Mouse (Mus musculus): ENCODE results near the gene Zic3.

Zic3 gene

DNA sequence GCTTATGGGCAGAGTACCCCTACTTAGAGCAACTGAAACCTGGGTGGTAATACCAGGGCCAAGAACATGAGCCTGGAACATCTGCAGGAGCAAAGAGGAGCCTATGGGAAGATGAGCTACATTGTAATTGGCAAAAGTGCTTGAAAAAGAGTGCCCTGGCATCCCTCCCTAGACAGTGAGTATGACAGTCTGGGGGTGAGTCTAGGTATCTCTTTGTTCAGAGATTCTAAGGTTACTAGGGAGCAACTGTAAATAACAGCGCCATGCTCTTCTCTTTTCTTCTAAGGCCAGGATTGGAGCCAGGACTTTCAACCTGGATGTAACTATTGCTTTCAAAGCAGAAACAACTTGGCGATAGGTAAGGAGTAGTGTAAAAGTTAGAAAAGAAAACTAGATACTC is at the start of gene Zic3:
Zic3 (plus strand) TSS at position 301 of the 400 bp plus-strand sequence.
- DNase-seq (ENCODE audit: low read depth, low spot score), result no peak

DNA sequence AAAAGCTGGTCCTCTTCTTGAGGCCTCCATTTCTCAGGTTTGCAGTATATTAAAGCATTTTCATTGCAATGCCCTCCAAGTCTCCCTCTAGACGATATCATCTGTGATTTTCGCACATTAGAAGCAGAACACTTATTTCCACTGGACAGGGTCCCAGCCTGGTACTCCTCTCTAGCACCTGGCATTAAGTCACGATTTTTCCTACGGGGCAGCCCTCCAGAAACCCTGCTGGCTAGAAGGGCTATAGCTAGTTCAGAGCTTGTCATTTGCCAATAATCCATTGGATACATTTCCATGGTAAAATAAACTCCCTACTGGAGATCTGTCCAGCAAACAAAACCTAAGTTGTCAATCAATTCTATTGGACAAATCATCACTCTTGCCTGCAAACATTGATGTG is 40.1 kb upstream of the Zic3 start:
- DNase-seq (ENCODE audit: low read depth, low spot score), result no peak

DNA sequence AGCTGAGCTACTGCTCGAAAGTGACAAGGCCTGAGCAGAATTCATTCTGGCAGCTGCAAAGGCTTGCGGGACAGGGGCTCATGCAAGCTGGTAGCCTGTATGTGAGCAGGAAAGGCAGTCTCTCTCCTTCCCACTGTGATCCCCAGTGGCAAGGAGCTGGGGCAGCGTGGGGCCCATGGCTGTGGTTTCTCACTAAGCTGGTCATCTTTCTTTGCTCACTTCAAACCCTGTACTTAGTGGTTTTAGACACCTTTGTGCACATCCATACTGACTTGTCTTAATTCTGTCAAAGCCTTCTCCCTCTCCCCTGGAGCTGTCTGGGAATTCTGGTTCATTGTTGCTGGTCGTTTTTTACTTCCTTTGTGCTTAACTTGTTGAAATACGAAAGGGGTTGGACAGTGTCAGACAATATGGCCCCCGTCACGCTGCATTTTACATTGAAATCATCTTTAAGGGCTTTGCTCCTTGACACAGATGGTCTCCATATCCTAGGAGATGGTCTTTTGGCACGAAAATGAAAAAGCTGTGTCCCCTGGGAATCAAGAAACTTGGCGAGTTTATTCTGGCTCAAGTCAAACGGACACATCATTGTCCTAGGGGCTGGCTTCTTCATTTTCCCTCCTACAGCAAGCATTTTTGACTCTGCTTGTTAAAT is 34.9 kb upstream of the Zic3 start:
- DNase-seq (ENCODE audit: low read depth, low spot score), result no peak

DNA sequence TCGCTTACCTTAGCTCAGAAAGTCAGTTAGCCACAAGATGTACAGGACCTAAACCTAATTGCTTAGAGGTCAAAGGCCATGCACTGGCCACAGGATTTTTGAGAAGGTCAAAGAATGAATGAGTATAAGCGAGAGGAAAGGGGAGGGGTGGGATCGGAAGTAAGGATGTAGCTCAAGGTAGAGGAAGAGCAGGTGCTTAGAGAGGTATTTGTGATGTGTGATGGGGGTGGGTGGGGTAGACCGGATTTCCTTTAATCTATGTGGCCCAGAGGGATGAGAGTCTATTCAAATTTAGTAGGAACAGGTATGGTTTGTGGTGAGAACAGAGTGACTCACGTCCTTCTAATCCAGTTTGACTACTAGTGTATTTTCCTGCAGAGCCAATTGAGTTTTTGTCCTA is 9.1 kb upstream of the Zic3 start:
- no peak for DNase-seq (ENCODE audit: low read depth, low spot score)

DNA sequence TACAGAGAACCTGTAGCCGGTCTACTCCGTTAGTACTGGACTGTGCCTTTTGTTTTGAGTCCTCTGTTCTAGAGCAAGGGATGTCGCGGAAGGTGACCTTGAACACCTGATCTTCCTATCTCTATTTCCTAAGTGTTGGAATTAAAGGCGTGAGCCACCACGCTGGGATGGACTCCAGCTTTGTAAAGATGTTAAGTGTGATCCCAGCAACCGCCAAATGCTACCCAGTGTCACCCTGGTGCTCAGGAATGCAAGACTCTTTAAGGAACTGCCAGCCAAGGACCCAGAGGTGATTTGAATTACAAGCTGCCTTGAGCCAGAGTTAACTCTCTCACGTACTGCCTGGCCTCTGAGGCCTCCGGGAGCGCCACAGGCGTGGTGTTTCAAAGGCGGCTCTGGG is 8.4 kb upstream of the Zic3 start:
- no peak for DNase-seq (ENCODE audit: low read depth, low spot score)

DNA sequence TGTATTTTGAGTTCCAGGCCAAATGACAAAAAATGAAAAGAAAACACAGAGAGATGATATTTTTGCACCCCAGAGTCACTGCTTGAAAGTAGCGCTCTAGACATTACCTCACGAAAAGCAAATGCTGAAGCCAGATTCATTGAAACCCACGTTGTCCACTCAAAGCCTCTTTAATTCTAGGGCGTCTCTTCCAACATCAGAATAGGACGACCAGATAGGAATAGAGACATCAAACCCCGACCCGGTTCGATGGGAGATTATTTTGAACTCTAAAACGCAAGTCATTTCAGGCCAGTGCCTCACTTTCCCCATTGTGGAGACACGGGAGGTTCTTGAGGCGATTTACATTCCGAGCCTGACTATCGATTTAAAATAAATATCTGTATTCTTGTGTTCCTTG is 7.7 kb upstream of the Zic3 start:
- DNase-seq (ENCODE audit: low read depth, low spot score), result no peak

DNA sequence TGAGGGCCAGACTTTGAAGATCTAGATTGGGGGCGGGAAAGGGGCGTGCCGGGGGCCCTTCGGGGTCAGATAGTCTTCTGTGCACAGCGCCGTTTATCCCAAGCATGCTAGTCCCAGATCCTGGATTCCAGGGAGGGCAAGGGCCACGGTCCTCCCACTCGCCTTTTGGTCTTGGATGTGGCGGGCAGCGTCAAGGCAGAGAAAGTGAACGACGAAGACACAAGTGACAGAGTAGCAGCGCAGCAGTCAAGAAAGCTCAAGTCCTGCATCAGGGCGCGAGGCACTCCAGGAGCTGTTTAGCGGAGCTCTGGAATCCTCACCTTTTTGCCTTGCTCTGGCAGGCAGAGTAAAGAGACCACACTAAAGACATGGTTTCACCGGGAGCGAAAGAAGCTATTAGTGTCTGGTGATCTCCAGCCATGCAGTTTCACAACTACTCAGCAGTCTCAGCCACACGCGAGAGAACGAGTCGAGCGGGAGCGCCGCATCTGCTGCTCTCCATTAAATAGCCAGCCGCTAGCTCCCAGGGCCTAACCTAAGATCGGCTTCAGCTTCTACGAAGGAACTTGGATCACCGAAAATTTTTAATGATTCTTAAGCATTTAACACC is 7.1 kb upstream of the Zic3 start:
- no peak for DNase-seq (ENCODE audit: low read depth, low spot score)

DNA sequence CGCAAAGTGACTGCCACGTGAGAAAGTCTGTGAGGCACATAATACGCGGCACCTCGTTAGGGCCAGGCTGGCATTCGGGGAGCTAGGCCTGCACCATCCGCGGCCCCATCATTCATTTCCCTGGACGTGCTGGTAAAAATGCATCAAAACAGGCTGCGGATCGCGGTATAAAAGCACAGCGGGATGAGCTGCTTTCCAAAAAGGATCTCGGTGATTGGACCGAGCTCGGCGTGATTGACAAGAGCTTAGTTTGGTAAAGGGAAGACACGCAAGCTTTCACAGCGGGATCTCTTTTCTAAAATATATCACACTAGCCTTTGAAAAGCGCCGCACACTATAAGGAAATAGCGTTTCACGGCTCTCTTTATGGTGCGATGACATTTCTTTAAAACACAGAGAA is 3.8 kb upstream of the Zic3 start:
- DNase-seq (ENCODE audit: low read depth, low spot score), result no peak

DNA sequence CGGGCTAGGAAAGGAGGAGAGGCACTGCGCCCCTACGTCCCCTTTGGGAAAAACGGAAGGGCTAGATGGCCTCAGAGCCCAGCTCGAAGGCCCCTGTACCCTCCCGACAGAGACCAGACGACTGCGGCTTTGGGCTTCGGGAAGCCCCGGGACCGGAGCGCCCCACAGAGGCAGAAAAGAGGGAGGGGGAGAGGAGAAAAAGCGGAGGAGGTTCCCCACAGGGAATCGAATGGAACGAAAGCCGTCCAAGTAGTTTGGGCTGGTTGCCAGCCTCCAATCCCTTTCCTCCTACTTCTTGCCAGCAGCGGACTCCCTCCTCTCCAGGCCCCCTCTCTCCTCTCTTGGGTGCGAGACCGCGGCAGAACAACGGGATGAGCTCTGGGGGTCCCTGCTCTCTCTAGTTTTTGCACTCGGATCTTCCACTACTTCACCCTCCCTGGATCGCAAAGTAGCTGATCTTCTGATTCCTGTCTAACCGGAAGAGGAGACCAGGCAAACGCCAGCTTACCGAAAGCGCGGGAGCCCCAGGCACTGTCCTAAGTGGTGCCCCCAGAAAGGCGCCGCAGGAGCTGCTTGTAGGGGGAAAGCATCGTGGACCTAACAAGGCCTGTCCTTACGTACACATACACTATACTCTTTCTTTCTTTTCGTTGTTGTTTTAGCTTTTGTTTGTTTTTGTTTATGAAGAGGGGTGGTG is 3.1 kb upstream of the Zic3 start:
- no peak for DNase-seq (ENCODE audit: low read depth, low spot score)

DNA sequence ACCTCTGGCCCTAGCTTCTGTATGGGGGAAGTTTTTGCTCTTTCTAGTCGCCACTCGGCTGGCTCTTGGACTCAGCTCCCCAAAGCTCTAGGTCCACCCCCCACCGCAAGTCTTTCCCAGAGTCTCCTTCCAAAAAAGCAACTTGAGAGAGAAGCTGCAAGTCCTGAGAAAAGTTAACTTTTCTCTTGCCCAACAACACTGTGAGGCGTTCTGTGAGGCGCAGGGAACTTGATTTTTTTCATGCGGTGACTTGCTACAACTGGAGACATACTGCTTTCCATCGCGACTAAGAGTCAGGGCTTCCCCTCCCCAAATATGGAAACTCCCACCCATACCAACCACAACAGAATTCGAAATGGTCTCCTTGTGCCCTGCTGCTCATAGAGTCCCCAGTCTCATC is 5.1 kb downstream of the Zic3 start:
- DNase-seq (ENCODE audit: low read depth, low spot score), result no peak

DNA sequence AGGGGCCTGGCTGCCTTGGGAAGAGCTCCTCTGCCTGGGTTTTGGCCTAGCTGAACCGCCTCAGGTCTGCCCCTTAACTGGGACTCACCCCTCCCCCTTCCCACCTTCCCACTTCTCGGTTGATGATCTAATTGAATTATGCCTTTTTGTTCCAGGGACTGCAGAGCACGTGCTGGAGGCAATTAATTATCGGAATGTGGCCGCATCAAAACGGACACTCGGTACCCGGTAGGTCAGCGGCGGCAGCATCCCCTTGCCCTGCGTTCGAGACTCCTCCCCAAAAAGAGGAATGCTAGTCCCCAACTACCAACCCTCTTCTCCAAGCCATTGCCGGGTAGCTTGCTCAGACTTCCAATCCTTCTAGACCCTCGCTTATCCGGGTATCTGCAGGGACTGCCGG is 5.6 kb downstream of the Zic3 start:
- no peak for DNase-seq (ENCODE audit: low read depth, low spot score)

DNA sequence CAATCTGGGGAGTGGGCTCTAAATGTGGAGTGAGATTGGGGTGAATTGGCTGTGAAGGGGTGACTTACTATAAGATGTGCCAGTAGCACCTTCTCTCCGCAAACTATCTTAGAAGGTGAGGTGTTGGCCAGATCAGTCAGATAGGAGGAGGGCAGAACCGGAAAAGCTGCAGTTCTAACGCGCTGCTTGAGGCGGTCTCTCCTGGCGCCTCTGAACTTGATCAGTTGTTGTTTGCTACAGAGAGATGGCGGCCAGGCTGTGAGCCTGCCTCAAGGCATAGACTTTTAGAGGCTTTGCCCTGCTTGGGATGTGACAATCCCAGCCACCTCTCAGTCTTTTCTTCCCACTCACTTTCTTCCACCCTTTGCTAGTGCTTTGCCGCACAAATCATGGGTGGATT is 6.4 kb downstream of the Zic3 start:
- DNase-seq (ENCODE audit: low read depth, low spot score), result no peak

DNA sequence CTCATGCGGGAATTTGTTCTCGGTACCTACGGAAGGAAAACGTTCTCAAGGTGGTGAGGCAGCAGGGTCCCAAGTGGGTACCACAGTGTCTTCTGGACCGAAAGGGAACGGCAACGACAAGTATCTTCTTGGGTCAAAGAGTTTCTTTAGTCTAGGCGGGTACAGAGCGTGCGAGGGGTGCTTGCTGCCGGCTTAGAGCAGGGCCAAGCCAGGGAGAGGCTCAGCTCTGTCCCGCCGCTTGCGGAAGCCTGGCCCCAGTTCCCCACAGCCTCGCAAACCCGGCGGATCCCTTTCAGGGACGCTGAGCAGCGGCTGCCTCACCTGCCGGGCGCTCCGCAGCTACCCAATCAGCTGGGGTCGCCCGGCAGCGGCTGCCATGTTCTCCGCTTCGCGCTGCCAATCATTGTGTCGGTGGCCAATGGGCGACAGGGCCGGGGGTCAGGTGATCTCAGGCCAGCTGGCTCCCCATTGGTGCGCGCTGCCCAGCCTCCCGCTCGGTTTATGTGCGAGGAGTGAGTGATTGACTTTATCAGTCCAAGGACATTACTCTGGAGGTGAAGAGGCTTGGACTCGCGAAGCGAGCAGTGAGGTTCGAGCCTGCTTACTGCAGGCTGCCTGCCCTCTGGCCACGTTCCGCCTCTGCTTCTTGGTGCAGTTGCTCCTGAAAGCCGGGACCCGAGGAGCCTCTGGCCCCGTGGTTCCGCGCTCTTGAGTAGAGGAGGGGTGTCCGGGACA is 7.8 kb downstream of the Zic3 start:
- peak; percentile 0 for DNase-seq (ENCODE audit: low read depth, low spot score)

DNA sequence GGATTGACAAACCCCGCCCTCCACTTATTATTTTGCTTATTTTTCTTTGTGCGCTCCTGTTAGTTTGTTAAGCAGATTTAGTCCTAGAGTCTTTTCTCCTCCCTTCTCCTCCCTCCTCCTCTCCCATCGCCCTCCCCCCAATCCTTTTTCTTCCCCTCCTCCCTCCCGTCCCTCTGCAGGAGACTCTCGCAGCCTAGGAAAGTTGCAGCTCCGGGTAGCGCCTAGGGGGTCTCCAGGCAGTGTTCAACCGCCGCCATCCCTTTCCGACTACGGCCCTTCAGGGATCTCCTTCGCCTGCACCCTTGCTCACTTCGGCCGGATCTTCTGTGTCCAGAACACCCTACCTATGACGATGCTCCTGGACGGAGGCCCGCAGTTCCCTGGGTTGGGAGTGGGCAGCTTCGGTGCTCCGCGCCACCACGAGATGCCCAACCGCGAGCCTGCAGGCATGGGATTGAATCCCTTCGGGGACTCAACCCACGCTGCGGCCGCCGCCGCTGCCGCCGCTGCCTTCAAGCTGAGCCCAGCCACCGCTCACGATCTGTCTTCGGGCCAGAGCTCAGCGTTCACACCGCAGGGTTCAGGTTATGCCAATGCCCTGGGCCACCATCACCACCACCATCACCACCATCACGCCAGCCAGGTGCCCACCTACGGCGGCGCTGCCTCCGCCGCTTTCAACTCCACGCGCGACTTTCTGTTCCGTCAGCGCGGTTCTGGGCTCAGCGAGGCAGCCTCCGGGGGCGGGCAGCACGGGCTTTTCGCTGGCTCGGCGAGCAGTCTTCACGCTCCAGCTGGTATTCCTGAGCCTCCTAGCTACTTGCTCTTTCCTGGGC is 8.6 kb downstream of the Zic3 start:
- DNase-seq (ENCODE audit: low read depth, low spot score), result no peak

DNA sequence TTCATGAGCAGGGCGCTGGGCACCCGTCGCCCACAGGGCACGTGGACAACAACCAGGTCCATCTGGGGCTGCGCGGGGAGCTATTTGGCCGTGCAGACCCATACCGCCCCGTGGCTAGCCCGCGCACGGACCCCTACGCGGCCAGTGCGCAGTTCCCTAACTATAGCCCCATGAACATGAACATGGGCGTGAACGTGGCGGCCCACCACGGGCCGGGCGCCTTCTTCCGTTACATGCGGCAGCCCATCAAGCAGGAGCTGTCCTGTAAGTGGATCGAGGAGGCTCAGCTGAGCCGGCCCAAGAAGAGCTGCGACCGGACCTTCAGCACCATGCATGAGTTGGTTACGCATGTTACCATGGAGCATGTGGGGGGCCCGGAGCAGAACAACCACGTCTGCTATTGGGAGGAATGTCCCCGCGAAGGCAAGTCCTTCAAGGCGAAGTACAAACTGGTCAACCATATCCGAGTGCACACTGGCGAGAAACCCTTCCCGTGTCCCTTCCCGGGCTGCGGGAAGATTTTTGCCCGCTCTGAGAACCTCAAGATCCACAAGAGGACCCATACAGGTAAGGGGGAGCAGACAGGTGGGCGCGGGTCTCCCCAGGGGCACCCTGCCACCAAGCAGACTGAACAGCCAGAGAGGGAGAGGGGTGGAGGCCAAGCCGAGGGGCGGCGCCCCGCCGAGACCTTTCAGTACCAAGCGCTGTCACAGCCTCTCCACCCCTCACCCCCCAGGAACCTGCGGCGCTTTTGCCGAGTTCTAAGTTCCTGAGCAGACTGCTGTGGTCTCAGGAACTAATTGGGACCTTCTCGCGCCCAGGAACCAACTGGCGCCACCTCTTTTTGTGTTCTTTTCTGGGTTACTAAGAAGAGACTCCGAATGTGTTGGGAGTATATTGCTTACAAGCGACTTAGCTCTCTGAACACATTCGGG is 9.4 kb downstream of the Zic3 start:
- no peak for DNase-seq (ENCODE audit: low read depth, low spot score)

DNA sequence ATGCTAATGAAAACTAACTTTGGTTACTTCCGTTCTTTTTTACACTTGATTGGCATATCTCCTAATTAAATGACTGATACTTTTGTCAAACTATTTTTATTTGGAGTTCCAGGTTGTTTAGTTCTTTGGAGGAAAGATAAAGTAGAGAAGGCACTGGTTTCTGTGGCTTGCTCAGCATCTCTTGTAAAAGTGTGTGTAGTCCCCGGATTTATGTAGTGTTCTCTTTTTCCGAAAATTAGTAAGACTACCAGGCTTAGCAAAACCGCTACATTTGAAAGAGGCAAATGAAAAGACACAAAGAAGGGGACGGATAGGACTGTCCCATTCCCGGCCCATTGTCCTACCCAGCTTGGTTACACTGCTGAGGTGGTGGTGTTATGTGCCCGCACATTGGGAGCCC is 10.1 kb downstream of the Zic3 start:
- DNase-seq (ENCODE audit: low read depth, low spot score), result no peak

DNA sequence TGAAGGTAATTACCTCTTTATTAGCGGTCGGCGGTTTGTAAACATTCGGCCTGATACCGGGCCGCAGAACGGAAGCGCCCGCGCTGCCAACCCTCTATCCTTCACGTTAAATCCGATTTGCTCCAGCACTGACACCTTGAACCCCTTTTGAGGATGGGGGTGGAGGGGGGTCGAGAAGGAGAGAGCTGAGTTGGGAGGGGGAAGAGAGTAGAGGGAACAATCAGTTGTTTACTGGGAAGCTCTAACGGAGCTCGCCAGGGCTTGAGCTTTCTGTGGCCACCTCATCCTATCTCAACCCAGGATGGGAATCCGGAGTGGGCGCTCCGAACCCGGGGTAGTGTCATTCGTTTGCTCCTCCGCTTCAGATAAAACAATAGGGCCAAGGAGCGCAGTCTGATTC is 11.0 kb downstream of the Zic3 start:
- no peak for DNase-seq (ENCODE audit: low read depth, low spot score)

DNA sequence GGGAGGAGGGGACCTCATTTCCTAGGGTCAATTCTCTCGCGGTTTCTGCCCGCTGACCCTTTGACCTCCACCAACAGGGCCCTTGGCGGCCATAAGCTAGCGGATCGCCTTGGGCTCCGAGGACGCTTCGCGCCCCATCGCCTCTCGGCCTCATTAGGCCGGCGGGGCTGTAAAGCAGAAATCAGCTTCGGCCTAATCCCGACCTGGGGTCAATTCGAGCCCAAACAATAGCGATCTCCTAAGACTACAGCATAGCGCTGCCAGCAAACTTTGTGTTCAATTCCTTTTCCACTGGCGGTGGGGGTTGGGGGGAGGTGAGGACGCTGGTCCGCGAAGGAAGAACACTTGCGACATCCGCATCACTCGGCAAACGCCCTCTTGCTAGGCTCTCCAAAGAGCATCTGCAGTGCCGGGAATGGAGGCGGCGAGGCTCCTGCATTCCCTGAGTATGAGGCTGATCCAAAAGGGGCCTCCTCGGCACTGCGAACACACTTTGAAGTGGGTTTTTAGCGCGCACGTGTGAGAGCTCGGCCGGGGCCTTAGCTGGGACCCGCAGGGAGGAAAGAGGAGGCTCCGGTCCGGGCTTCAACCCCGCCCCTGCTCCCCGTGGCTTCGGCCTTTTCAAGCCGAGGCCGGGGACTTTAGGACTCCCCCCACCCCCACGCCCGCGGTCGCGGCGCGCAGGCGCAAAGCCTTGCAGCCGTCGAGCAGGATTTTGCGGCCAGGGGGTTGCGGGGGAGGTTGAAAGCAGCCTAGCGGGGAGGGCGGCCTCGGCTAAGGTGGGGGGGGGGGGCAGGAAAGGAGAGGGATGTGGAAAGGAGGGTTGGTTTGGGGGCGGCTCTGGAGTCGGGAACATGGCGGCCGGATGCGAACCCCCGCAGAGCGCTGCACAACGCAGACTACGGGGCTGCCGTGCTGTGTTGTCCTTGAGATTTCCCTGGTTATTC is 15.8 kb downstream of the Zic3 start:
- no peak for DNase-seq (ENCODE audit: low read depth, low spot score)

DNA sequence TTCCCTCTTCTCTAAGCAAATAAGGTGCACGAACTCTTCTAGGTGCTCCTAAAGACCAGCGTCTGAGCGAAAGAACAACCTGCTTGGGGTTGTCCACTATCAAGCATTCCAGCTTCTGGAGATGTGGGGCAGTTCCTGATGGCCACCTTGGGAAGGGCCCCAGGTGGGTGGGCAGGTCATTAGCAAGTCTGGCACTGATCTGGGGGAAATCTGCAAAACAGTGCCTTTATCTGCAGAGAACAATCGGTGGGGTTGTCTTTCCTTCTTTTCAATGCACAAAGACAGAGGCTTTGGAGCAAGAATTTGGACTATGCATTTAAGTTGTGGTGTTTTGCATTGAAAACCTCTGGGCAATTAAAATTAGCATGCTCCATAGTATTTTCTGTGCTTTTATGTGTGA is 17.2 kb downstream of the Zic3 start:
- DNase-seq (ENCODE audit: low read depth, low spot score), result no peak

Data from skeletal muscle tissue, adult 2 months (tissue).